Mouse (Mus musculus) liver, embryonic 14.5 days (tissue): Measurements from ENCODE around the gene Tlr7. TPM values are rescaled to one million over a fixed set of nuclear protein-coding genes. Genes with fewer than 3 reads are reported as not detected.

ENCODE experiments used
- ATAC-seq: fragments of 200-750 bp; cut with Nextera tagmentation; 2 replicates; pipeline ENCODE4 v1.8.0; 2017; ENCODE audit warnings: moderate number of reproducible peaks, mild to moderate bottlenecking, moderate library complexity; ENCODE audit not compliant: insufficient read depth
- DNase-seq, 3 experiments: peaks; one replicate each; pipeline ENCODE4 v3.0.0-alpha.2; 2012 to 2013; ENCODE audit warnings: low read depth in 3 of 3, low spot score in 3 of 3
- H3K27ac ChIP-seq: fragments of 300-500 bp; sonication (generic); 2 replicates; pipeline ENCODE4 v1.5.1; 2014; ENCODE audit warnings: moderate library complexity, mild to moderate bottlenecking, control low read depth, inconsistent platforms
- H3K27me3 ChIP-seq: fragments of 300-500 bp; sonication (generic); 2 replicates; pipeline ENCODE4 v1.6.1; 2014; ENCODE audit warnings: mild to moderate bottlenecking, low read length, moderate library complexity; ENCODE audit not compliant: control insufficient read depth, insufficient read depth
- H3K36me3 ChIP-seq: fragments of 300-500 bp; sonication (generic); replicated peaks from 2 replicates; pipeline ENCODE4 v1.6.1; 2014; ENCODE audit warnings: low read depth; ENCODE audit not compliant: control insufficient read depth, insufficient read depth
- H3K4me1 ChIP-seq, 2 experiments: fragments of 200-500 bp in 1 of 2; fragments of 300-500 bp in 1 of 2; sonication (generic) in 1 of 2; replicated peaks; 2 replicates each; pipeline ENCODE4 v1.6.1; 2012 to 2014; ENCODE audit warnings: antibody characterized with exemption in 1 of 2, inconsistent platforms in 1 of 2, low read length in 1 of 2; ENCODE audit not compliant: control insufficient read depth in 2 of 2, insufficient read depth in 2 of 2
- H3K4me2 ChIP-seq: fragments of 300-500 bp; sonication (generic); 2 replicates; pipeline ENCODE4 v1.6.1; 2014; ENCODE audit warnings: low read depth, mild to moderate bottlenecking, control low read depth, moderate library complexity
- H3K4me3 ChIP-seq, 2 experiments: fragments of 200-500 bp in 1 of 2; fragments of 300-500 bp in 1 of 2; sonication (generic) in 1 of 2; 2 replicates each; pipeline ENCODE4 v1.5.1; 2012 to 2014; ENCODE audit warnings: low read depth in 2 of 2, low read length in 2 of 2, mild to moderate bottlenecking in 2 of 2, control low read depth in 1 of 2, inconsistent platforms in 1 of 2, moderate library complexity in 1 of 2; ENCODE audit not compliant: insufficient read depth in 1 of 2
- H3K9ac ChIP-seq: fragments of 300-500 bp; sonication (generic); replicated peaks from 2 replicates; pipeline ENCODE4 v1.6.1; 2014; ENCODE audit warnings: mild to moderate bottlenecking, control low read depth, moderate library complexity
- H3K9me3 ChIP-seq: fragments of 300-500 bp; sonication (generic); 2 replicates; pipeline ENCODE4 v1.6.1; 2016; ENCODE audit warnings: low read length, mixed read lengths; ENCODE audit not compliant: control insufficient read depth
- CTCF ChIP-seq: IDR thresholded peaks from 2 replicates; pipeline ENCODE4 v1.5.1; 2016; ENCODE audit warnings: antibody characterized with exemption, low read depth, control low read depth
- EP300 ChIP-seq: IDR thresholded peaks from 2 replicates; pipeline ENCODE4 v1.6.1; 2016; ENCODE audit warnings: antibody characterized with exemption, low read depth
- WGBS: fragments of 180-500 bp; shearing (Covaris S2); extraction: QIAGEN DNeasy Blood & Tissue Kit; methylation state at CpG from one replicate; pipeline ENCODE4 v1.1.7; 2014; ENCODE audit not compliant: insufficient replicate concordance; 5-methylcytosine and 5-hydroxymethylcytosine counted together
- polyA plus RNA-seq, 2 experiments: library from polyadenylated mRNA; depleted of rRNA in 1 of 2; stranded (reverse) in 1 of 2; unstranded in 1 of 2; fragments of >200 nt; fragmentation: Nextera tagmentation in 1 of 2; extraction: Ambion mirVana in 1 of 2; gene quantifications; 2 replicates each; pipeline versions ENCODE4 v1.2.1 to v1.2.3; 2012 to 2014

Tlr7 gene
- polyA plus RNA-seq, 2 experiments, result 0.44 to 1.0 TPM

GRCm38 (mm10) chrX:167264086-167264485 is 66.3 kb downstream of the Tlr7 start, which contains the start of gene Tlr8:
Gene Tlr8, minus strand, starts transcription at chrX:167264329.
- Histone ChIP-seq H3K9me3 (no peaks in the 10 kb centered on the region), H3K27me3 (no peaks in the 10 kb centered on the region), H3K27ac (no peak within 1 kb of the TSS), H3K4me3 (no peak within 1 kb of the TSS), H3K4me1 (no peaks in the 10 kb centered on the region), H3K4me2 (no peak within 1 kb of the TSS), H3K36me3 (no peaks in the 10 kb centered on the region), H3K9ac (no peak within 1 kb of the TSS)
- ATAC-seq (no peak), DNase-seq (no peak)
- no peak for TF ChIP-seq EP300
- no peak for TF ChIP-seq CTCF
- WGBS, result 39% methylated on average over 4 of the region's 4 CpGs

- WGBS, result 54% methylated on average over 4 of the region's 4 CpGs
- ATAC-seq (no peak), DNase-seq (no peak)
- H3K36me3 ChIP-seq, result no peaks in the 10 kb centered on the region
- no peaks in the 10 kb centered on the region for H3K27me3 ChIP-seq
- no peak for TF ChIP-seq EP300
- no peak for TF ChIP-seq CTCF
- H3K4me3 ChIP-seq, result no peak overlapping the region
- H3K4me1 ChIP-seq, result no peaks in the 10 kb centered on the region
- no peaks in the 10 kb centered on the region for H3K9me3 ChIP-seq
- H3K27ac ChIP-seq, result no peak overlapping the region
- H3K4me2 ChIP-seq, result no peak overlapping the region
- H3K9ac ChIP-seq, result no peak overlapping the region
Observed at GRCm38 (mm10) chrX:167263530-167263929, 66.8 kb downstream of the Tlr7 start.

Other genes with a start within 250 kb of the Tlr7 start
- gene Tmsb4x, start 121.2 kb downstream of the Tlr7 start, polyA plus RNA-seq (2012; rRNA removed), result 248 and 580 TPM in 2 replicates
- gene Tmsb4x, start 121.2 kb downstream of the Tlr7 start, polyA plus RNA-seq (2014; fragmentation: Nextera tagmentation; extraction: Ambion mirVana), result 1,065 and 1,146 TPM in 2 replicates
- 0.30 and 0.58 TPM in 2 replicates for gene Tlr8, start 66.2 kb downstream of the Tlr7 start, polyA plus RNA-seq (2012; rRNA removed)
- gene Tlr8, start 66.2 kb downstream of the Tlr7 start, polyA plus RNA-seq (2014; fragmentation: Nextera tagmentation; extraction: Ambion mirVana), result 0.25 and 1.5 TPM in 2 replicates
- 6.3 and 8.4 TPM in 2 replicates for gene Prps2, start 52.2 kb upstream of the Tlr7 start, polyA plus RNA-seq (2012; rRNA removed)
- 6.8 and 9.3 TPM in 2 replicates for gene Prps2, start 52.2 kb upstream of the Tlr7 start, polyA plus RNA-seq (2014; fragmentation: Nextera tagmentation; extraction: Ambion mirVana)